Mouse (Mus musculus): ENCODE results near the gene Dusp9. TPM values are rescaled to one million over a fixed set of nuclear protein-coding genes. Genes with fewer than 3 reads are reported as not detected.
A peak's percentile ranks its signal among the peaks of the same experiment; 100 is the strongest.

Gene Dusp9
- polyA plus RNA-seq, 1 experiment from 2014 or later = 7.3 TPM

DNA sequence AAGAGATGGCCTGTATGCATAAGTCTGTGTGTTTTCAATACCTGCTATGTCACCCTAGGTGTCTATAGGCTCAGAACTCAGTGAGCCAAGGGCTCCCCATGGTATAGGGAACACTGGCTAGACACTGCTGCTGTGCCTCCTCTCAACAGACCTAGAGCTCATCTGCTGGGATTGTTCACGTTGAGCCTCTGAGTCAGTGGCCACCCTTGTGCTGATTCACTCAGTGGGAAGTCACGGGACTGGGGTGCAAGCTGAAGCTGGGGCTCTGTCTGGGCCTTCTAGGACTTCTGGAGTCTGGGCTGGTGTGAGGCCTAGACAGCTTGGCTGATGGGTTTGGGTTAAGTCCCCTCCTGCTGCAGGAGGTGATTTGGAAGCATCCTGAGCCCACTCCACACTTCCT lies 36.0 kb downstream of the Dusp9 start:
- Histone ChIP-seq H3K9ac (ENCODE audit: low read depth, low read length) (peak overlapping the region; percentile 81), H3K4me2 (ENCODE audit: low read depth, low read length) (peak overlapping the region; percentile 66), H3K27me3 (replicated peaks; ENCODE audit: control insufficient read depth, insufficient read depth, low read length) (no peaks in the 10 kb centered on the region), H3K4me3 (ENCODE audit: low read length) (peak overlapping the region; percentile 64; the same call in 1 of the 2 replicates), H3K27ac (ENCODE audit: low read length) (no peak overlapping the region), H3K4me1 (ENCODE audit: control insufficient read depth, insufficient read depth, low read length) (peaks cover 5% of the 10 kb centered on the region), H3K36me3 (ENCODE audit: control insufficient read depth, insufficient read depth, low read length) (no peaks in the 10 kb centered on the region), H3K9me3 (ENCODE audit: control insufficient read depth, low read length) (no peaks in the 10 kb centered on the region)
- WGBS = 63% methylated on average over 2 of the region's 2 CpGs
- no peak for ATAC-seq

DNA sequence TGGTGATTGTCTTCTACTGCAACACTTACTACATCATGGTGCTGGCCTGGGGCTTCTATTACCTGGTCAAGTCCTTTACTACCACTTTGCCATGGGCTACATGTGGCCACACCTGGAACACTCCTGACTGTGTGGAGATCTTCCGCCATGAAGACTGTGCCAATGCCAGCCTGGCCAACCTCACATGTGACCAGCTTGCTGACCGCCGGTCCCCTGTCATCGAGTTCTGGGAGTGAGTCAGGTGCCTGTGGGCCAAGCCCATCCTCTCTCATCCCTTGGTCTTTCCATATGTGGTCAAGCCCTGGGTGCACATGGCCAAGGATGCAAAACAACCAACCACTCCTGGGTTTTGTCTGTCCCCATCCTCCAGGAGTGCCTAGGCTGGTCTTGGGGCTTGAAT lies 37.4 kb downstream of the Dusp9 start:
- Histone ChIP-seq H3K27me3 (replicated peaks; ENCODE audit: control insufficient read depth, insufficient read depth, low read length) (no peaks in the 10 kb centered on the region), H3K36me3 (ENCODE audit: control insufficient read depth, insufficient read depth, low read length) (no peaks in the 10 kb centered on the region), H3K4me2 (ENCODE audit: low read depth, low read length) (no peak overlapping the region), H3K4me3 (ENCODE audit: low read length) (no peak overlapping the region), H3K9me3 (ENCODE audit: control insufficient read depth, low read length) (no peaks in the 10 kb centered on the region), H3K27ac (ENCODE audit: low read length) (no peak overlapping the region), H3K4me1 (ENCODE audit: control insufficient read depth, insufficient read depth, low read length) (peaks cover 5% of the 10 kb centered on the region), H3K9ac (ENCODE audit: low read depth, low read length) (no peak overlapping the region)
- 98% methylated on average over 4 of the region's 4 CpGs for WGBS
- ATAC-seq = no peak

DNA sequence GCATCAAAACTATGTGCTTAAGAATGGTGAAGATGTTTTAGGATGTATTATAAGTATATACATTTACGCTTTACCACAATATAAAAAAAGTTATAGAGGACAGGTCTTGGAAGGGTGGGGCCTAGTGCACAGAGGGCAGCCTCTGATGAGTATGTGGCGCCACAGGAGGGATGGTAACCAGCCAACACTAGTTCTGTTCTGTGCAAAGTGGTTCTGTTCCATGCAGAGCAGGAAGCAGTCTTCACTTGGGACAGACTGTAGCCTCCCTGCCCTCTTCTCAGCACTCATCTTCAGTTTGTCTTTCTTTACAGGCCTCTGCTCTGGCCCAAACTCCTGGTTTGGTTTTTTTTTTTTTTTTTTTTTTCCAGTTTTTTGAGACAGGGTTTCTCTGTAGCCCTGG lies 44.9 kb downstream of the Dusp9 start:
- Histone ChIP-seq H3K27ac (ENCODE audit: low read length) (no peak overlapping the region), H3K9ac (ENCODE audit: low read depth, low read length) (no peak overlapping the region), H3K4me2 (ENCODE audit: low read depth, low read length) (no peak overlapping the region), H3K9me3 (ENCODE audit: control insufficient read depth, low read length) (no peaks in the 10 kb centered on the region), H3K27me3 (replicated peaks; ENCODE audit: control insufficient read depth, insufficient read depth, low read length) (no peaks in the 10 kb centered on the region; the same call in 1 of the 2 replicates), H3K4me1 (ENCODE audit: control insufficient read depth, insufficient read depth, low read length) (no peaks in the 10 kb centered on the region), H3K4me3 (ENCODE audit: low read length) (no peak overlapping the region), H3K36me3 (ENCODE audit: control insufficient read depth, insufficient read depth, low read length) (no peaks in the 10 kb centered on the region; the same call in 1 of the 2 replicates)
- 80% methylated on average over 2 of the region's 2 CpGs for WGBS
- no peak for ATAC-seq

DNA sequence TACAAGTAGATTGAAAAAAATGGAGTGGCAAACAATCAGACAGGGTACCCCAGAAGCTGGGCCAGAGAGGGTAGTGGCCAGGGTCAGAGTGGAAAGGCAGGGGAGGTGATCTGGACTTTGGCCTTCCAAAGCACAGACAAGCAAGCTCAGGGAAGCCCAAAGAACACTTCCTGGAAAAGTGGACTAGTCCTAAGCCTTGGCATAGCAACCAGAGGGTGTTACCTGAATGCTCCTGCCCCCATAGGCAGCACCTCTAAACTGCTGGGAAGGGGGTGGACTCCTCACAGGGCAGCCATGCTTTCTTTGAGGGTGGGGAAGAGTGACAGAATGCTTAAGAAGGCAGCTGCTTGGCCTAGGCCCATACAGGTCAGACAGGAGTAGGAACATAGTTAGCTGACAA lies 45.8 kb downstream of the Dusp9 start:
- peak; percentile 64 for ATAC-seq
- H3K27me3 ChIP-seq (replicated peaks; ENCODE audit: control insufficient read depth, insufficient read depth, low read length) = no peaks in the 10 kb centered on the region; the same call in 1 of the 2 replicates
- H3K4me1 ChIP-seq (ENCODE audit: control insufficient read depth, insufficient read depth, low read length) = no peaks in the 10 kb centered on the region
- H3K4me2 ChIP-seq (ENCODE audit: low read depth, low read length) = no peak overlapping the region
- no peak overlapping the region for H3K4me3 ChIP-seq (ENCODE audit: low read length)
- peak overlapping the region; percentile 77 for H3K27ac ChIP-seq (ENCODE audit: low read length)
- no peaks in the 10 kb centered on the region; the same call in 1 of the 2 replicates for H3K36me3 ChIP-seq (ENCODE audit: control insufficient read depth, insufficient read depth, low read length)
- H3K9ac ChIP-seq (ENCODE audit: low read depth, low read length) = no peak overlapping the region
- H3K9me3 ChIP-seq (ENCODE audit: control insufficient read depth, low read length) = no peaks in the 10 kb centered on the region

DNA sequence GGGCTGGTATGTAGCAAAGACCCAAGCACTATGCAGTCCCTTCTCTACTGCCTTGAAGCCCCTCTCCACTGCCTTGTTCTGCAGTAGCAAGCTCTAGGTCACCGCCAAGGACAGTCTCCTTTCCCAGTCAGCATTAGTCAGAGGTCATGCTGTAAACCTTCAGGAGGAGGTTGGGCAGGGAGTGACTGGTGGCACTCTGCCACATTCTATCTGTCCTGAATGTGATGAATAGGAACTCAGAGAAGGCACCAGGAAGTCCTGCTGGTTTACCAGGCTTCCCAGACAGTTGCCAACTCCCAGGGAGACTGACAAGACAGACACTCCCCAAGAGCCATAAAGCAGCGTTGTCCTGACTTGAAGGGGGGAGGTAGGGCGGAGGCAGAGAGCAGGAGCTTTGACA lies 46.4 kb downstream of the Dusp9 start:
- H3K27ac ChIP-seq (ENCODE audit: low read length) = peak overlapping the region; percentile 77
- no peaks in the 10 kb centered on the region; the same call in 1 of the 2 replicates for H3K36me3 ChIP-seq (ENCODE audit: control insufficient read depth, insufficient read depth, low read length)
- H3K4me2 ChIP-seq (ENCODE audit: low read depth, low read length) = no peak overlapping the region
- H3K9me3 ChIP-seq (ENCODE audit: control insufficient read depth, low read length) = no peaks in the 10 kb centered on the region
- ATAC-seq = peak; percentile 86
- no peaks in the 10 kb centered on the region for H3K4me1 ChIP-seq (ENCODE audit: control insufficient read depth, insufficient read depth, low read length)
- H3K27me3 ChIP-seq (replicated peaks; ENCODE audit: control insufficient read depth, insufficient read depth, low read length) = no peaks in the 10 kb centered on the region; the same call in 1 of the 2 replicates
- 60% methylated on average over 3 of the region's 3 CpGs for whole genome bisulfite sequencing
- no peak overlapping the region for H3K9ac ChIP-seq (ENCODE audit: low read depth, low read length)
- H3K4me3 ChIP-seq (ENCODE audit: low read length) = no peak overlapping the region

DNA sequence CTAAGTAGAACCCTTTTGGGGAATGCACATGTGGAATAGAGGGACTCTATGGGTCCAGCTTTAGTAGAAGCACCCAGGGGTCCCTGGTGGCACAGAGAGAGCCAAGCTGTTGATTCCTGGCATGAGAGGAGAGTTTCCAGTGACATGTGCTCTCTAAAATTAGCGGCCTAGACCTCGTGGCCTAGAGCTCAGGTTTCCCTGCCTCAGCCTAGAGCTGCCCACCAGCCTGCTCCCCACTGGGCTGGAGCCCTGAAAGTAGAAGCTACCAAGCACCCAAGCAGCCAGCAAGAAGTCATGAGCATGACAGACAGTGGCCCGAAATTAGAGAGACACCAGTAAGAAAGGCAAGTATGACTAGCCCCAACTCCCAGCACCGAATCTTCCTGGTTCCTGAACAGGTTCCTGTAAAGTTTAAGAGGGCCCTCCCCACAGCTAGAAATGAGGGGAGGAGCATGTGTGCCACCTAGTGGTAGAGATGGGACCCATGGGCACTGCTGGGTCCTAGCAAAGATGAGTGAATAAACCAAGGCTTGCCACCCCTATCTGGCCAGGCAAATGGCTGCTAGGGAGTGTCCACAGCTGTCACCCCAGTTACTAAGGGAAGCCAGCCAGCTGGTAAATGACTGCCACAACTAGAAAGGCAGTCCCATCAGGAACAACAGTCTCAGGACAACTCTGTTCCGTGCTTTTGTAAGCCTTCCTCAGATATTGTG lies 51.9 kb downstream of the Dusp9 start:
- no peaks in the 10 kb centered on the region for H3K4me1 ChIP-seq (ENCODE audit: control insufficient read depth, insufficient read depth, low read length)
- H3K4me2 ChIP-seq (ENCODE audit: low read depth, low read length) = no peak overlapping the region
- no peak overlapping the region for H3K9ac ChIP-seq (ENCODE audit: low read depth, low read length)
- no peaks in the 10 kb centered on the region for H3K27me3 ChIP-seq (replicated peaks; ENCODE audit: control insufficient read depth, insufficient read depth, low read length)
- no peak overlapping the region for H3K4me3 ChIP-seq (ENCODE audit: low read length)
- H3K9me3 ChIP-seq (ENCODE audit: control insufficient read depth, low read length) = no peaks in the 10 kb centered on the region
- 72% methylated on average over 5 of the region's 5 CpGs for WGBS
- no peak overlapping the region for H3K27ac ChIP-seq (ENCODE audit: low read length)
- peak; percentile 70 for ATAC-seq
- no peaks in the 10 kb centered on the region; the same call in 1 of the 2 replicates for H3K36me3 ChIP-seq (ENCODE audit: control insufficient read depth, insufficient read depth, low read length)

Other genes with a start within 250 kb of the Dusp9 start
- gene Gm18336, start 240.7 kb upstream of the Dusp9 start, polyA plus RNA-seq (2015; fragmentation: Nextera tagmentation; extraction: Ambion mirVana) = not detected in 2 replicates
- 0.45 and 0.55 TPM in 2 replicates for gene Zfp92, start 228.3 kb upstream of the Dusp9 start, polyA plus RNA-seq (2015; fragmentation: Nextera tagmentation; extraction: Ambion mirVana)
- gene Trex2, start 204.1 kb upstream of the Dusp9 start, polyA plus RNA-seq (2015; fragmentation: Nextera tagmentation; extraction: Ambion mirVana) = not detected in 2 replicates
- 47.5 and 60.3 TPM in 2 replicates for gene Haus7, start 180.4 kb upstream of the Dusp9 start, polyA plus RNA-seq (2015; fragmentation: Nextera tagmentation; extraction: Ambion mirVana)
- gene Bgn, start 155.8 kb upstream of the Dusp9 start, polyA plus RNA-seq (2015; fragmentation: Nextera tagmentation; extraction: Ambion mirVana) = 48.1 and 54.3 TPM in 2 replicates
- 0.18 and 0.32 TPM in 2 replicates for gene Atp2b3, start 136.3 kb upstream of the Dusp9 start, polyA plus RNA-seq (2015; fragmentation: Nextera tagmentation; extraction: Ambion mirVana)
- gene Pnck, start 20.7 kb downstream of the Dusp9 start, polyA plus RNA-seq (2015; fragmentation: Nextera tagmentation; extraction: Ambion mirVana) = 9.8 and 11.4 TPM in 2 replicates
- 7.4 and 9.2 TPM in 2 replicates for gene Slc6a8, start 33.7 kb downstream of the Dusp9 start, polyA plus RNA-seq (2015; fragmentation: Nextera tagmentation; extraction: Ambion mirVana)
- gene Bcap31, start 76.8 kb downstream of the Dusp9 start, polyA plus RNA-seq (2015; fragmentation: Nextera tagmentation; extraction: Ambion mirVana) = 325 and 331 TPM in 2 replicates
- 25.6 and 31.0 TPM in 2 replicates for gene Abcd1, start 77.2 kb downstream of the Dusp9 start, polyA plus RNA-seq (2015; fragmentation: Nextera tagmentation; extraction: Ambion mirVana)
- gene Plxnb3, start 117.7 kb downstream of the Dusp9 start, polyA plus RNA-seq (2015; fragmentation: Nextera tagmentation; extraction: Ambion mirVana) = 0.33 and 0.46 TPM in 2 replicates
- gene Srpk3, start 135.0 kb downstream of the Dusp9 start, polyA plus RNA-seq (2015; fragmentation: Nextera tagmentation; extraction: Ambion mirVana) = 0.99 and 1.9 TPM in 2 replicates
- gene Idh3g, start 147.5 kb downstream of the Dusp9 start, polyA plus RNA-seq (2015; fragmentation: Nextera tagmentation; extraction: Ambion mirVana) = 267 and 269 TPM in 2 replicates
- gene Ssr4, start 147.6 kb downstream of the Dusp9 start, polyA plus RNA-seq (2015; fragmentation: Nextera tagmentation; extraction: Ambion mirVana) = 269 TPM in 2 replicates
- 0.39 and 0.53 TPM in 2 replicates for gene Pdzd4, start 185.6 kb downstream of the Dusp9 start, polyA plus RNA-seq (2015; fragmentation: Nextera tagmentation; extraction: Ambion mirVana)